Mouse (Mus musculus): ENCODE measurements around the gene Zc3h12d. TPM values are rescaled to one million over a fixed set of nuclear protein-coding genes. Genes with fewer than 3 reads are reported as not detected.

Gene Zc3h12d
- polyA plus RNA-seq, 1 experiment: not detected

GRCm38 (mm10) chr10:7847166-7847605, 14.9 kb downstream of the Zc3h12d start:
- H3ac ChIP-seq (ENCODE audit: control insufficient read depth, insufficient read length): no peak overlapping the region

GRCm38 (mm10) chr10:7851891-7852290, 19.6 kb downstream of the Zc3h12d start:
- TF ChIP-seq CEBPB (IDR thresholded peaks at IDR 0.05; ENCODE audit: insufficient read depth, poor library complexity, severe bottlenecking) (no peak), POLR2A (IDR thresholded peaks at IDR 0.05; ENCODE audit: insufficient read length, low read depth) (no peak), USF1 (IDR thresholded peaks at IDR 0.05; ENCODE audit: low read depth) (no peak), TCF3 (IDR thresholded peaks at IDR 0.05; ENCODE audit: insufficient read length, low read depth) (no peak), REST (IDR thresholded peaks at IDR 0.05; ENCODE audit: insufficient read depth, insufficient read length) (no peak), TCF12 (IDR thresholded peaks at IDR 0.05; ENCODE audit: insufficient read depth, poor library complexity, severe bottlenecking) (no peak), MAX (IDR thresholded peaks at IDR 0.05; ENCODE audit: low read depth) (no peak), SRF (IDR thresholded peaks at IDR 0.05; ENCODE audit: control insufficient read depth, insufficient read length, low read depth) (no peak), POLR2AphosphoS2 (IDR thresholded peaks at IDR 0.05; ENCODE audit: insufficient read length, low read depth) (no peak), E2F4 (IDR thresholded peaks at IDR 0.05; ENCODE audit: insufficient read depth) (no peak), MYOG (IDR thresholded peaks at IDR 0.05; ENCODE audit: control insufficient read depth in 1 of 3, insufficient read depth in 1 of 3, insufficient read length in 2 of 3, low read depth in 2 of 3) (no peak), MYOD1 (IDR thresholded peaks at IDR 0.05; ENCODE audit: control insufficient read depth in 1 of 3, insufficient read length in 2 of 3, low read depth in 2 of 3) (no peak)
- Histone ChIP-seq H3K36me3 (ENCODE audit: control insufficient read depth, insufficient read depth) (no peaks in the 10 kb centered on the region), H3ac (ENCODE audit: control insufficient read depth, insufficient read length) (no peak overlapping the region), H3K79me2 (ENCODE audit: control insufficient read depth, insufficient read depth) (no peaks in the 10 kb centered on the region), H3K4me3 (no peak overlapping the region), H3K27me3 (ENCODE audit: control insufficient read depth, insufficient read depth, insufficient read length) (no peaks in the 10 kb centered on the region), H3K4me2 (ENCODE audit: low read depth) (no peak overlapping the region)

More at GRCm38 (mm10) chr10:7847166-7847605, 14.9 kb downstream of the Zc3h12d start:
- Histone ChIP-seq H3K4me3 (no peak overlapping the region), H3K36me3 (ENCODE audit: control insufficient read depth, insufficient read depth) (no peaks in the 10 kb centered on the region), H3K79me2 (ENCODE audit: control insufficient read depth, insufficient read depth) (no peaks in the 10 kb centered on the region), H3K4me2 (ENCODE audit: low read depth) (no peak overlapping the region), H3K27me3 (ENCODE audit: control insufficient read depth, insufficient read depth, insufficient read length) (no peaks in the 10 kb centered on the region)
- TF ChIP-seq E2F4 (IDR thresholded peaks at IDR 0.05; ENCODE audit: insufficient read depth) (no peak), POLR2A (IDR thresholded peaks at IDR 0.05; ENCODE audit: insufficient read length, low read depth) (no peak), TCF3 (IDR thresholded peaks at IDR 0.05; ENCODE audit: insufficient read length, low read depth) (no peak), USF1 (IDR thresholded peaks at IDR 0.05; ENCODE audit: low read depth) (no peak), SRF (IDR thresholded peaks at IDR 0.05; ENCODE audit: control insufficient read depth, insufficient read length, low read depth) (no peak), TCF12 (IDR thresholded peaks at IDR 0.05; ENCODE audit: insufficient read depth, poor library complexity, severe bottlenecking) (no peak), CEBPB (IDR thresholded peaks at IDR 0.05; ENCODE audit: insufficient read depth, poor library complexity, severe bottlenecking) (no peak), MYOD1 (IDR thresholded peaks at IDR 0.05; ENCODE audit: control insufficient read depth in 1 of 3, insufficient read length in 2 of 3, low read depth in 2 of 3) (no peak), REST (IDR thresholded peaks at IDR 0.05; ENCODE audit: insufficient read depth, insufficient read length) (no peak), POLR2AphosphoS2 (IDR thresholded peaks at IDR 0.05; ENCODE audit: insufficient read length, low read depth) (no peak), MAX (IDR thresholded peaks at IDR 0.05; ENCODE audit: low read depth) (no peak), MYOG (IDR thresholded peaks at IDR 0.05; ENCODE audit: control insufficient read depth in 1 of 3, insufficient read depth in 1 of 3, insufficient read length in 2 of 3, low read depth in 2 of 3) (no peak)

- Histone ChIP-seq H3K79me2 (ENCODE audit: control insufficient read depth, insufficient read depth) (no peaks in the 10 kb centered on the region), H3K36me3 (ENCODE audit: control insufficient read depth, insufficient read depth) (no peaks in the 10 kb centered on the region), H3K4me2 (ENCODE audit: low read depth) (no peak overlapping the region)
These were observed 28.2 kb downstream of the Zc3h12d start for GRCm38 (mm10) chr10:7860494-7860893.

GRCm38 (mm10) chr10:7861259-7861936, 29.1 kb downstream of the Zc3h12d start:
- no peaks in the 10 kb centered on the region for H3K36me3 ChIP-seq (ENCODE audit: control insufficient read depth, insufficient read depth)
- no peak overlapping the region for H3ac ChIP-seq (ENCODE audit: control insufficient read depth, insufficient read length)
- H3K4me2 ChIP-seq (ENCODE audit: low read depth): no peak overlapping the region
- TF ChIP-seq REST (IDR thresholded peaks at IDR 0.05; ENCODE audit: insufficient read depth, insufficient read length): no peak
- TF ChIP-seq POLR2AphosphoS2 (IDR thresholded peaks at IDR 0.05; ENCODE audit: insufficient read length, low read depth): no peak
- TF ChIP-seq CEBPB (IDR thresholded peaks at IDR 0.05; ENCODE audit: insufficient read depth, poor library complexity, severe bottlenecking): no peak
- no peak for TF ChIP-seq TCF3 (IDR thresholded peaks at IDR 0.05; ENCODE audit: insufficient read length, low read depth)
- no peak for TF ChIP-seq E2F4 (IDR thresholded peaks at IDR 0.05; ENCODE audit: insufficient read depth)
- no peak for TF ChIP-seq SRF (IDR thresholded peaks at IDR 0.05; ENCODE audit: control insufficient read depth, insufficient read length, low read depth)
- H3K27me3 ChIP-seq (ENCODE audit: control insufficient read depth, insufficient read depth, insufficient read length): no peaks in the 10 kb centered on the region
- no peaks in the 10 kb centered on the region for H3K79me2 ChIP-seq (ENCODE audit: control insufficient read depth, insufficient read depth)
- H3K4me3 ChIP-seq: no peak overlapping the region

More at GRCm38 (mm10) chr10:7860494-7860893, 28.2 kb downstream of the Zc3h12d start:
- Histone ChIP-seq H3K4me3 (no peak overlapping the region), H3ac (ENCODE audit: control insufficient read depth, insufficient read length) (no peak overlapping the region), H3K27me3 (ENCODE audit: control insufficient read depth, insufficient read depth, insufficient read length) (no peaks in the 10 kb centered on the region)
- TF ChIP-seq TCF3 (IDR thresholded peaks at IDR 0.05; ENCODE audit: insufficient read length, low read depth): no peak
- TF ChIP-seq USF1 (IDR thresholded peaks at IDR 0.05; ENCODE audit: low read depth): no peak
